Mouse (Mus musculus) MEL (cell line): ENCODE results near the gene Tcf19.

Experiments
- BHLHE40 ChIP-seq: IDR thresholded peaks from 2 replicates; pipeline ENCODE4 v1.6.1; 2012; ENCODE audit warnings: low read depth, mild to moderate bottlenecking, inconsistent platforms, low read length, improper control_type of control experiment, borderline replicate concordance
- CTCF ChIP-seq, 3 experiments: IDR thresholded peaks in 2 of 3; conservative IDR thresholded peaks in 1 of 3; 2 replicates each; pipeline ENCODE4 v1.5.1; 2011 to 2012; ENCODE audit warnings: low read length in 3 of 3, low read depth in 2 of 3, mild to moderate bottlenecking in 2 of 3, improper control_type of control experiment in 1 of 3, inconsistent platforms in 1 of 3, mixed read lengths in 1 of 3, moderate library complexity in 1 of 3; ENCODE audit not compliant: control insufficient read depth in 1 of 3, insufficient read depth in 1 of 3, poor library complexity in 1 of 3, severe bottlenecking in 1 of 3
- ELF1 ChIP-seq: IDR thresholded peaks from 2 replicates; pipeline ENCODE4 v1.6.1; 2014; ENCODE audit warnings: low read depth, mild to moderate bottlenecking, inconsistent platforms, low read length, improper control_type of control experiment, moderate library complexity
- ETS1 ChIP-seq: IDR thresholded peaks from 2 replicates; pipeline ENCODE4 v1.6.1; 2012; ENCODE audit warnings: low read depth, mild to moderate bottlenecking, inconsistent platforms, low read length, improper control_type of control experiment, moderate library complexity
- JUND ChIP-seq: IDR thresholded peaks from 2 replicates; pipeline ENCODE4 v1.6.1; 2011; ENCODE audit warnings: low read depth, mild to moderate bottlenecking, improper control_type of control experiment, low read length
- NRF1 ChIP-seq: IDR thresholded peaks from 2 replicates; pipeline ENCODE4 v1.6.1; 2014; ENCODE audit warnings: low read depth, mild to moderate bottlenecking, inconsistent platforms, low read length, improper control_type of control experiment, moderate library complexity; ENCODE audit not compliant: poor library complexity, insufficient read depth, severe bottlenecking
- POLR2A ChIP-seq, 2 experiments: IDR thresholded peaks; 2 replicates each; pipeline ENCODE4 v1.6.1; 2011 to 2012; ENCODE audit warnings: low read length in 2 of 2, mild to moderate bottlenecking in 2 of 2, control low read depth in 1 of 2, improper control_type of control experiment in 1 of 2, low read depth in 1 of 2, moderate library complexity in 1 of 2; ENCODE audit not compliant: control insufficient read depth in 1 of 2, insufficient read depth in 1 of 2, poor library complexity in 1 of 2

GRCm38 (mm10) chr17:35554321-35554720 lies 37.7 kb upstream of the Tcf19 start:
- TF ChIP-seq CTCF (IDR thresholded peaks at IDR 0.05 in 2 of 3, conservative IDR thresholded peaks at IDR 0.05 in 1 of 3; ENCODE audit: control insufficient read depth in 1 of 3, insufficient read depth in 1 of 3, low read depth in 2 of 3, low read length in 3 of 3, poor library complexity in 1 of 3, severe bottlenecking in 1 of 3) (no peak), NRF1 (no peak), JUND (no peak), POLR2A (IDR thresholded peaks at IDR 0.05; ENCODE audit: control insufficient read depth in 1 of 2, insufficient read depth in 1 of 2, low read depth in 1 of 2, low read length in 2 of 2, poor library complexity in 1 of 2) (no peak), ETS1 (no peak), BHLHE40 (no peak), ELF1 (no peak)
